Mouse (Mus musculus) forebrain, embryonic 15.5 days (tissue): ENCODE data around the gene Spata2. TPM values are rescaled to one million over a fixed set of nuclear protein-coding genes. Genes with fewer than 3 reads are reported as not detected.

ENCODE experiments used
- ATAC-seq: fragments of 200-750 bp; cut with Nextera tagmentation; replicated peaks from 2 replicates; pipeline ENCODE4 v1.8.0; 2017; ENCODE audit warnings: mild to moderate bottlenecking, moderate TSS enrichment, moderate library complexity
- H3K27ac ChIP-seq: fragments of 300-500 bp; sonication (generic); replicated peaks from 2 replicates; pipeline ENCODE4 v1.5.1; 2015; ENCODE audit warnings: mild to moderate bottlenecking, inconsistent platforms
- H3K27me3 ChIP-seq: fragments of 300-500 bp; sonication (generic); 2 replicates; pipeline ENCODE4 v1.6.1; 2015; ENCODE audit warnings: inconsistent platforms
- H3K36me3 ChIP-seq: fragments of 300-500 bp; sonication (generic); 2 replicates; pipeline ENCODE4 v1.6.1; 2015; ENCODE audit warnings: mild to moderate bottlenecking, inconsistent platforms
- H3K4me1 ChIP-seq: fragments of 300-500 bp; sonication (generic); 2 replicates; pipeline ENCODE4 v1.6.1; 2015; ENCODE audit warnings: inconsistent platforms
- H3K4me2 ChIP-seq: fragments of 300-500 bp; sonication (generic); replicated peaks from 2 replicates; pipeline ENCODE4 v1.6.1; 2015; ENCODE audit warnings: mild to moderate bottlenecking, inconsistent platforms
- H3K4me3 ChIP-seq: fragments of 300-500 bp; sonication (generic); 2 replicates; pipeline ENCODE4 v1.5.1; 2015; ENCODE audit warnings: mild to moderate bottlenecking, inconsistent platforms
- H3K9ac ChIP-seq: fragments of 300-500 bp; sonication (generic); replicated peaks from 2 replicates; pipeline ENCODE4 v1.6.1; 2015; ENCODE audit warnings: mild to moderate bottlenecking, inconsistent platforms
- H3K9me3 ChIP-seq: fragments of 300-500 bp; sonication (generic); 2 replicates; pipeline ENCODE4 v1.6.1; 2016; ENCODE audit warnings: inconsistent platforms
- WGBS: fragments of 180-500 bp; shearing (Covaris S2); methylation state at CpG from one replicate; pipeline ENCODE4 v1.1.7; 2015; ENCODE audit warnings: mixed read lengths; 5-methylcytosine and 5-hydroxymethylcytosine counted together
- polyA plus RNA-seq: library from polyadenylated mRNA; unstranded; fragments of >200 nt; fragmentation: Nextera tagmentation; extraction: Ambion mirVana; gene quantifications from 2 replicates; pipeline ENCODE4 v1.2.1, GENCODE M21; 2015

Spata2 gene
- polyA plus RNA-seq, 1 experiment from 2014 or later: 32.6 TPM

GRCm38 (mm10) chr2:167450647-167451046 is 42.0 kb downstream of the Spata2 start:
- H3K4me2 ChIP-seq: no peak overlapping the region
- H3K9ac ChIP-seq: no peak overlapping the region
- H3K27me3 ChIP-seq: no peaks in the 10 kb centered on the region
- H3K4me3 ChIP-seq: no peak overlapping the region
- H3K4me1 ChIP-seq: no peaks in the 10 kb centered on the region
- H3K9me3 ChIP-seq: no peaks in the 10 kb centered on the region
- ATAC-seq: no peak
- no peak overlapping the region for H3K27ac ChIP-seq
- 95% methylated on average over 8 of the region's 8 CpGs for WGBS
- peaks cover 44% of the 10 kb centered on the region for H3K36me3 ChIP-seq

GRCm38 (mm10) chr2:167449331-167450275 is 43.1 kb downstream of the Spata2 start:
- Histone ChIP-seq H3K27me3 (no peaks in the 10 kb centered on the region), H3K4me3 (no peak overlapping the region), H3K4me1 (no peaks in the 10 kb centered on the region), H3K4me2 (no peak overlapping the region), H3K36me3 (peaks cover 39% of the 10 kb centered on the region), H3K9ac (no peak overlapping the region), H3K27ac (no peak overlapping the region), H3K9me3 (no peaks in the 10 kb centered on the region)
- WGBS: 88% methylated on average over 21 of the region's 21 CpGs
- ATAC-seq: no peak

- H3K4me2 ChIP-seq: no peak overlapping the region
- no peaks in the 10 kb centered on the region for H3K9me3 ChIP-seq
- H3K27me3 ChIP-seq: no peaks in the 10 kb centered on the region
- no peaks in the 10 kb centered on the region for H3K4me1 ChIP-seq
- peaks cover 29% of the 10 kb centered on the region for H3K36me3 ChIP-seq
- no peak overlapping the region for H3K4me3 ChIP-seq
- no peak for ATAC-seq
- no peak overlapping the region for H3K9ac ChIP-seq
- 94% methylated on average over 8 of the region's 8 CpGs for WGBS
- no peak overlapping the region for H3K27ac ChIP-seq
These were observed 45.1 kb downstream of the Spata2 start for GRCm38 (mm10) chr2:167447629-167448028.

- H3K4me1 ChIP-seq: no peaks in the 10 kb centered on the region
- no peak for ATAC-seq
- H3K9me3 ChIP-seq: no peaks in the 10 kb centered on the region
- H3K27ac ChIP-seq: no peak overlapping the region
- no peaks in the 10 kb centered on the region for H3K27me3 ChIP-seq
- no peak overlapping the region for H3K4me2 ChIP-seq
- H3K9ac ChIP-seq: no peak overlapping the region
- H3K36me3 ChIP-seq: peaks cover 30% of the 10 kb centered on the region
- no peak overlapping the region for H3K4me3 ChIP-seq
- 96% methylated on average over 7 of the region's 7 CpGs for WGBS
These were observed 45.5 kb downstream of the Spata2 start for GRCm38 (mm10) chr2:167447207-167447606.

- Histone ChIP-seq H3K27me3 (no peaks in the 10 kb centered on the region), H3K9me3 (no peaks in the 10 kb centered on the region), H3K4me3 (no peak overlapping the region), H3K4me2 (no peak overlapping the region), H3K4me1 (no peaks in the 10 kb centered on the region), H3K36me3 (peaks cover 29% of the 10 kb centered on the region), H3K9ac (no peak overlapping the region), H3K27ac (no peak overlapping the region)
- WGBS: 81% methylated on average over 20 of the region's 20 CpGs
- ATAC-seq: no peak
These were observed 46.5 kb downstream of the Spata2 start for GRCm38 (mm10) chr2:167445911-167446780.

- Histone ChIP-seq H3K9ac (no peak overlapping the region), H3K36me3 (peaks cover 24% of the 10 kb centered on the region), H3K4me2 (no peak overlapping the region), H3K27ac (no peak overlapping the region), H3K9me3 (no peaks in the 10 kb centered on the region), H3K27me3 (no peaks in the 10 kb centered on the region), H3K4me3 (no peak overlapping the region), H3K4me1 (no peaks in the 10 kb centered on the region)
- WGBS: 96% methylated on average over 4 of the region's 4 CpGs
- ATAC-seq: no peak
These were observed 49.1 kb downstream of the Spata2 start for GRCm38 (mm10) chr2:167443411-167444193.

GRCm38 (mm10) chr2:167439422-167439821 is 53.3 kb downstream of the Spata2 start:
- Histone ChIP-seq H3K27ac (no peak overlapping the region), H3K4me2 (no peak overlapping the region), H3K27me3 (no peaks in the 10 kb centered on the region), H3K9me3 (no peaks in the 10 kb centered on the region), H3K4me1 (no peaks in the 10 kb centered on the region), H3K9ac (no peak overlapping the region), H3K4me3 (no peak overlapping the region), H3K36me3 (peaks cover 20% of the 10 kb centered on the region)
- 99% methylated on average over 3 of the region's 3 CpGs for WGBS
- no peak for ATAC-seq

- no peak overlapping the region for H3K4me2 ChIP-seq
- WGBS: 84% methylated on average over 5 of the region's 5 CpGs
- no peaks in the 10 kb centered on the region for H3K9me3 ChIP-seq
- no peaks in the 10 kb centered on the region for H3K4me1 ChIP-seq
- H3K27me3 ChIP-seq: no peaks in the 10 kb centered on the region
- ATAC-seq: no peak
- H3K4me3 ChIP-seq: no peak overlapping the region
- H3K36me3 ChIP-seq: 0 out of 2 replicates have a peak, but pooled peaks cover 18% of the 10 kb centered on the region
- no peak overlapping the region for H3K27ac ChIP-seq
- H3K9ac ChIP-seq: no peak overlapping the region
These were observed 56.3 kb downstream of the Spata2 start for GRCm38 (mm10) chr2:167436371-167436770.

- WGBS: 95% methylated on average over 2 of the region's 2 CpGs
- H3K9ac ChIP-seq: no peak overlapping the region
These were observed 57.1 kb downstream of the Spata2 start for GRCm38 (mm10) chr2:167435631-167436030.

GRCm38 (mm10) chr2:167434570-167434969 is 58.1 kb downstream of the Spata2 start:
- no peaks in the 10 kb centered on the region for H3K9me3 ChIP-seq
- no peak overlapping the region for H3K27ac ChIP-seq
- H3K4me3 ChIP-seq: no peak overlapping the region
- no peaks in the 10 kb centered on the region for H3K4me1 ChIP-seq
- no peak for ATAC-seq
- no peak overlapping the region for H3K4me2 ChIP-seq
- 90% methylated on average over 6 of the region's 6 CpGs for WGBS
- no peaks in the 10 kb centered on the region for H3K27me3 ChIP-seq
- H3K9ac ChIP-seq: no peak overlapping the region
- H3K36me3 ChIP-seq: peaks cover 19% of the 10 kb centered on the region

More at GRCm38 (mm10) chr2:167435631-167436030, 57.1 kb downstream of the Spata2 start:
- Histone ChIP-seq H3K36me3 (0 out of 2 replicates have a peak, but pooled peaks cover 16% of the 10 kb centered on the region), H3K27me3 (no peaks in the 10 kb centered on the region), H3K9me3 (no peaks in the 10 kb centered on the region), H3K4me1 (no peaks in the 10 kb centered on the region), H3K4me3 (no peak overlapping the region), H3K4me2 (no peak overlapping the region), H3K27ac (no peak overlapping the region)
- no peak for ATAC-seq

- Histone ChIP-seq H3K27me3 (no peaks in the 10 kb centered on the region), H3K9me3 (no peaks in the 10 kb centered on the region), H3K4me2 (no peak overlapping the region), H3K4me3 (no peak overlapping the region), H3K4me1 (no peaks in the 10 kb centered on the region), H3K9ac (no peak overlapping the region), H3K36me3 (peaks cover 39% of the 10 kb centered on the region), H3K27ac (no peak overlapping the region)
- whole genome bisulfite sequencing: 85% methylated on average over 7 of the region's 7 CpGs
- no peak for ATAC-seq
These were observed 61.3 kb downstream of the Spata2 start for GRCm38 (mm10) chr2:167431418-167431776.
